Mouse (Mus musculus): ENCODE results near the gene Med20.
"Not testable (repeated sequence)": the region's sequence is repeated elsewhere in the genome, so short reads cannot be mapped to it uniquely, and the experiment has no call there.

Med20 gene

GRCm38 (mm10) chr17:47596839-47597164 is 14.6 kb upstream of the Med20 start:
- no peak for DNase-seq (ENCODE audit: low spot score in 2 of 2)

- DNase-seq (ENCODE audit: low spot score in 2 of 2) = no peak
Observed at GRCm38 (mm10) chr17:47597261-47597660, 14.1 kb upstream of the Med20 start.

GRCm38 (mm10) chr17:47597838-47598579 is 13.4 kb upstream of the Med20 start:
- DNase-seq (ENCODE audit: low spot score in 2 of 2) = peak in 1 of 2 experiments; percentile 36

GRCm38 (mm10) chr17:47598580-47599304 is 12.6 kb upstream of the Med20 start:
- DNase-seq (ENCODE audit: low spot score in 2 of 2) = not testable (repeated sequence)

- DNase-seq (ENCODE audit: low spot score in 2 of 2) = no peak
Observed at GRCm38 (mm10) chr17:47599511-47600297, 11.7 kb upstream of the Med20 start.

GRCm38 (mm10) chr17:47600601-47601388 is 10.6 kb upstream of the Med20 start:
- no peak for DNase-seq (ENCODE audit: low spot score in 2 of 2)

- DNase-seq (ENCODE audit: low spot score in 2 of 2) = no peak
Observed at GRCm38 (mm10) chr17:47601389-47601755, 10.0 kb upstream of the Med20 start.

- no peak for DNase-seq (ENCODE audit: low spot score in 2 of 2)
Observed at GRCm38 (mm10) chr17:47602289-47602688, 9.1 kb upstream of the Med20 start.

- no peak for DNase-seq (ENCODE audit: low spot score in 2 of 2)
Observed at GRCm38 (mm10) chr17:47606220-47606619, 5.2 kb upstream of the Med20 start.

GRCm38 (mm10) chr17:47609182-47609581 is 2.2 kb upstream of the Med20 start:
- no peak for DNase-seq (ENCODE audit: low spot score in 2 of 2)

GRCm38 (mm10) chr17:47611661-47611982 is 240 bp downstream of the Med20 start:
- DNase-seq (ENCODE audit: low spot score in 2 of 2) = no peak

GRCm38 (mm10) chr17:47614018-47614417 is 2.6 kb downstream of the Med20 start:
- no peak for DNase-seq (ENCODE audit: low spot score in 2 of 2)

GRCm38 (mm10) chr17:47616119-47616518 is 4.7 kb downstream of the Med20 start:
- no peak for DNase-seq (ENCODE audit: low spot score in 2 of 2)

- DNase-seq (ENCODE audit: low spot score in 2 of 2) = no peak
Observed at GRCm38 (mm10) chr17:47616652-47617051, 5.3 kb downstream of the Med20 start.

GRCm38 (mm10) chr17:47617605-47618307 is 6.4 kb downstream of the Med20 start:
- DNase-seq (ENCODE audit: low spot score in 2 of 2) = no peak

- no peak for DNase-seq (ENCODE audit: low spot score in 2 of 2)
Observed at GRCm38 (mm10) chr17:47618556-47619311, 7.4 kb downstream of the Med20 start.

- DNase-seq (ENCODE audit: low spot score in 2 of 2) = no peak
Observed at GRCm38 (mm10) chr17:47622912-47623554, 11.7 kb downstream of the Med20 start.

GRCm38 (mm10) chr17:47624572-47624971 is 13.2 kb downstream of the Med20 start:
- not testable (repeated sequence) for DNase-seq (ENCODE audit: low spot score in 2 of 2)

GRCm38 (mm10) chr17:47625088-47625487 is 13.7 kb downstream of the Med20 start:
- DNase-seq (ENCODE audit: low spot score in 2 of 2) = no peak

GRCm38 (mm10) chr17:47626031-47626430 is 14.6 kb downstream of the Med20 start:
- DNase-seq (ENCODE audit: low spot score in 2 of 2) = no peak
